Mouse (Mus musculus) E14TG2a.4 (cell line): Measurements from ENCODE around the gene Itpr2.

Experiments used
- CTCF ChIP-seq: conservative IDR thresholded peaks from 2 replicates; pipeline ENCODE4 v1.5.1; 2014; ENCODE audit warnings: low read length
- NANOG ChIP-seq: IDR thresholded peaks from 2 replicates; pipeline ENCODE4 v1.6.1; 2014; ENCODE audit warnings: borderline replicate concordance, low read length, mixed read lengths
- POU5F1 ChIP-seq: IDR thresholded peaks from 2 replicates; pipeline ENCODE4 v1.6.1; 2014; ENCODE audit warnings: low read length, borderline replicate concordance

DNA sequence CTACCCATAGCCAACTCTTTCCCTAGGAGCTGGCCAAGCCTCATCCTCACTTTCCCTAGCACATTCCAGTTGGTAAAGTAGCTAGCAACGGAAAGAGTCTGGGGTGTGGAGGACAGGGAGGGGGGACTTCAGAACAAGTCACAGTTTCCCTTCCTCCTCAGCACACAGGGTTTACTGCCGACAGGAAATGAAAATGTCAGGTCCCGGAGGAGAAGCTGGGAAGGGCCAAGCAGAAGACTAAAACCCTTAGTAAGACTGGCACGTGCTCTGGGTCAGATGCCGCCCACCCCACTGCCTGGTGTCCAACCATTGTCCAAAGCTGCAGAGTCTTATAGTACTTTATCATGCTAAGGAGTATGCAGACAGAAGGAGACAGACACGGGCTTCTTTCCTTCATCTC is 293.0 kb downstream of the Itpr2 start:
- TF ChIP-seq CTCF (no peak), POU5F1 (no peak), NANOG (no peak)
